Mouse (Mus musculus): Measurements from ENCODE around the gene Klf6.

DNA sequence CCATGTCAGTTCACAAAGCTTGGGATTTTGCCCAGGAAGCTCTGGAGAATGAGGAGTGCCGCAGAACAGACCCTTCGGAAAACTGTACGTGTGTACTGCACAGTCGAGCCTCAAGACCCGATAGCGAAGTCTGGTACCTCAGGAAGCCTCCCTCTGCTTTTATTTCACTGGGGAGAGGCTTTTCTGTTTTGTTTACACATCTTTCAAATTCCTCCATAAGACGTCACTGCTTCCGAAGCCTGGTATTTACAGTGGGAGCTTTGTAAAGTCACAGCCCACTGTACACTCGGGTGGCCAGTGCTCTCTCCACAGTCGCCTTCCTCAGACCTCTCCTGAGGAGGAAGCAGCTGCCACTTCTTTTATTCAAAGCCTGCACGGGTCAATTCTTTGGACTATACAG, 38.7 kb upstream of the Klf6 start:
- no peak for TF ChIP-seq CTCF (IDR thresholded peaks at IDR 0.05; ENCODE audit: control insufficient read depth, insufficient read depth, low read length)
- no peak for TF ChIP-seq POLR2A (IDR thresholded peaks at IDR 0.05; ENCODE audit: borderline replicate concordance, control insufficient read depth, low read depth, low read length)

Measured in bone marrow, adult 2 months (tissue).